Mouse (Mus musculus): Measurements from ENCODE around the gene Myom3. TPM values are rescaled to one million over a fixed set of nuclear protein-coding genes. Genes with fewer than 3 reads are reported as not detected.

Gene Myom3
- total and polyA plus RNA-seq, 3 experiments, result not detected

DNA sequence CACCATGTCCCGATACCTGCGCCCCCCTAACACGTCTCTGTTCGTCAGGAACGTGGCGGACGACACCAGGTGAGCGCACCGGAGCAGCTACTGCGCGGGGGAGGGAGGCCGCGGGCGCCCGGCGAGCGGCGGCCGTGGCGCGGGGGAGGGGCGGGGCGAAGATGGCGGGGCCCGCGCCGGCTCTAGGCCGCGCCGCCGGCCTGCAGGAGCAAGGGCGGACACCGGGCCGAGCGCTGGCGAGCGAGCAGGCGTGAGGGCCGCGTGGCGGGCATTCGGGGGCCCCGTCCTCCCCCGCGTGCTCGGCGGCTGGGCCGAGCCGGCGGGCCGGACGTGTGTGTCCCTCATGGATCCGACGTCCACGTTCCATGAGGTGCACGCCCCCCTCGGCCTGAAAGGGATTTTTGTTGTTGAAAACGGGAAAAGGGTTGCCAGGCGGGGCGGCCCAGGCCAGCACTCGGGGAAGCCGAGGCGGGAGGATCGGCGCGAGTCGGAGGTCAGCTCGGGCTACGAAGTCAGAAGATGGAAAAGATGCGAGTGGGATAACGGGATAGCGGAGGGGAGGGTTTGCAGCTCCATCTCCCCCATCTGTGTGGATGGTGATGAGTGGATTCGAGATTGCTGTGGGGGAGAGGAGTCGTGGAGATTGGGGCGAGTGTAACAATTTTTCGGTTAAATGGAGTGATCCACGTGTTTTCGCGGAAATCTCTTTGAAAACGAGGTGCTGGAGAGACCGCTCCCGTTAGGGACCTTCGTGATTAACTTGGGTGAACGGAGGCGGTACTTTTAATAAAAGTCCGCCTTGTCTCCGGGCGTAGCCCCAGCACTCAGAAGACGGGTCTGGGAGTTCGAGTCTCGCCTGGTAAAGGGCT, 96.9 kb downstream of the Myom3 start (continued):
- TF ChIP-seq MAZ (IDR thresholded peaks at IDR 0.05; ENCODE audit: low read depth, low read length), result 0 out of 2 replicates have a peak, but pooled peaks have one; percentile 59
- TF ChIP-seq NELFE (IDR thresholded peaks at IDR 0.05; ENCODE audit: low read depth, low read length), result 0 out of 2 replicates have a peak, but pooled peaks have one; percentile 38
- TF ChIP-seq USF2 (IDR thresholded peaks at IDR 0.05; ENCODE audit: borderline replicate concordance in 1 of 2, insufficient read depth in 1 of 2, low read depth in 1 of 2, low read length in 2 of 2), result no peak
- TF ChIP-seq RAD21 (IDR thresholded peaks at IDR 0.05; ENCODE audit: low read depth, low read length), result no peak
- 0 out of 2 replicates have a peak, but pooled peaks have one; percentile 54 for TF ChIP-seq E2F4 (IDR thresholded peaks at IDR 0.05; ENCODE audit: borderline replicate concordance, low read depth, low read length)
- TF ChIP-seq ZMIZ1 (IDR thresholded peaks at IDR 0.05; ENCODE audit: low read depth, low read length), result no peak
- 0 out of 2 replicates have a peak, but pooled peaks have one; percentile 19 for TF ChIP-seq TBP (IDR thresholded peaks at IDR 0.05; ENCODE audit: low read depth, low read length)
- TF ChIP-seq ZC3H11A (IDR thresholded peaks at IDR 0.05; ENCODE audit: low read depth, low read length), result no peak

DNA sequence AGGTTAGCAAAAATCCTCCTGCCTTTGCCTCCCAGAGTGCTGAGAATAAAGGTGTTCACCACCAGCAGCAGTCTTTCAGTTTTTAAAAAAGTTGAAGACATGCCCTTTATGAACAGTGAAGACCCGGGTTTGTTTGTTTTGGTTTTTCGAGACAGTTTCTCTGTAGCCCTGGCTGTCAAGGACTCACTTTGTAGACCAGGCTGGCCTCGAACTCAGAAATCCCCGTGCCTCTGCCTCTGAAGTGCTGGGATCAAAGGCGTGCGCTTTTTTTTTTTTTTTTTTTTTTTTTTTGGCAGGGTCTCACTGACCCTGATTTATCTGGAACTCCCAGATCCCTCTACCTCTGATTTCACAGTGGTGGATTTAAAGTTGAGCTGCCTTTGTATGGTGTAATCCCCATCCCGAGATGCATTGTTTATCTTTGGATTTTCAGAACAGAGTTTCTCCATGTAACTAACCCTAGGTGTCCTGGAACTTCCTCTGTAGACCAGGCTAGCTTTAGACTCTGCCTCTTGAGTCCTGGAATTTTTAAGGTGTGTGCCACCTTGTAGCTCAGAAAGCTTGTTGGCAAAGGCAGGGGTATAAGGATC, 98.2 kb downstream of the Myom3 start:
- H3K4me3 ChIP-seq (ENCODE audit: control insufficient read depth in 1 of 2, insufficient read depth in 1 of 2, low read depth in 2 of 2, low read length in 2 of 2), result peak overlapping the region; percentile 94 to 99
- H3K9me3 ChIP-seq (replicated peaks; ENCODE audit: insufficient read depth, low read length), result no peaks in the 10 kb centered on the region
- no peaks in the 10 kb centered on the region for H3K27me3 ChIP-seq (ENCODE audit: control insufficient read depth in 1 of 2, insufficient read depth in 2 of 2, low read length in 2 of 2)
- DNase-seq (ENCODE audit: low read depth, low spot score), result peak; percentile 32
- peaks cover 28 to 40% of the 10 kb centered on the region in 2 experiments for H3K36me3 ChIP-seq (ENCODE audit: control insufficient read depth in 1 of 2, insufficient read depth in 2 of 2, low read length in 2 of 2)
- H3K4me1 ChIP-seq (ENCODE audit: control insufficient read depth in 1 of 2, insufficient read depth in 2 of 2, low read length in 2 of 2), result peaks cover 5 to 18% of the 10 kb centered on the region in 2 experiments
- no peak overlapping the region for H3K27ac ChIP-seq (ENCODE audit: control insufficient read depth, low read depth, low read length)
- TF ChIP-seq ETS1 (IDR thresholded peaks at IDR 0.05; ENCODE audit: low read depth, low read length) (no peak), CHD1 (IDR thresholded peaks at IDR 0.05; ENCODE audit: low read depth, low read length) (0 out of 2 replicates have a peak, but pooled peaks have one; percentile 77), MEF2A (IDR thresholded peaks at IDR 0.05; ENCODE audit: extremely low read depth, insufficient replicate concordance, low read depth, low read length, poor library complexity, severe bottlenecking) (no peak), SIN3A (IDR thresholded peaks at IDR 0.05; ENCODE audit: low read length) (peak; percentile 40; the same call in 1 of the 2 replicates), MXI1 (IDR thresholded peaks at IDR 0.05; ENCODE audit: low read depth, low read length) (peak; percentile 31; the same call in 1 of the 2 replicates), ZNF384 (IDR thresholded peaks at IDR 0.05; ENCODE audit: low read depth, low read length) (peak; percentile 89)
- H3K9ac ChIP-seq (ENCODE audit: control insufficient read depth, low read depth, low read length, poor library complexity, severe bottlenecking), result peak overlapping the region; percentile 99
- H3K79me2 ChIP-seq (ENCODE audit: control insufficient read depth, insufficient read depth, low read length, poor library complexity), result peaks cover 55% of the 10 kb centered on the region

Other genes with a start within 250 kb of the Myom3 start
- not detected in 2 replicates for gene Grhl3, start 186.1 kb upstream of the Myom3 start, total RNA-seq (2012; rRNA removed)
- gene Grhl3, start 186.1 kb upstream of the Myom3 start, polyA plus RNA-seq (2012; ENCODE audit: insufficient read depth in 1 of 2, insufficient read length in 2 of 2, low read depth in 1 of 2, low replicate concordance in 2 of 2, missing spikeins in 1 of 2), result not detected
- gene Ifnlr1, start 73.4 kb upstream of the Myom3 start, total RNA-seq (2012; rRNA removed), result not detected in 2 replicates
- gene Ifnlr1, start 73.4 kb upstream of the Myom3 start, polyA plus RNA-seq (2012; ENCODE audit: insufficient read depth in 1 of 2, insufficient read length in 2 of 2, low read depth in 1 of 2, low replicate concordance in 2 of 2, missing spikeins in 1 of 2), result under 1 TPM in 1 of 2 experiments, not detected in 1; 0.03 TPM
- gene Il22ra1, start 31.5 kb upstream of the Myom3 start, total RNA-seq (2012; rRNA removed), result not detected in 2 replicates
- under 1 TPM in 1 of 2 experiments, not detected in 1; 0.03 TPM for gene Il22ra1, start 31.5 kb upstream of the Myom3 start, polyA plus RNA-seq (2012; ENCODE audit: insufficient read depth in 1 of 2, insufficient read length in 2 of 2, low read depth in 1 of 2, low replicate concordance in 2 of 2, missing spikeins in 1 of 2)
- gene Srsf10, start 96.0 kb downstream of the Myom3 start, total RNA-seq (2012; rRNA removed), result 129 and 142 TPM in 2 replicates
- 100 to 1,000 TPM; 222 to 361 TPM for gene Srsf10, start 96.0 kb downstream of the Myom3 start, polyA plus RNA-seq (2012; ENCODE audit: insufficient read depth in 1 of 2, insufficient read length in 2 of 2, low read depth in 1 of 2, low replicate concordance in 2 of 2, missing spikeins in 1 of 2)
- 49.8 and 50.7 TPM in 2 replicates for gene Pnrc2, start 114.1 kb downstream of the Myom3 start, total RNA-seq (2012; rRNA removed)
- 10 to 100 TPM; 48.0 to 76.3 TPM for gene Pnrc2, start 114.1 kb downstream of the Myom3 start, polyA plus RNA-seq (2012; ENCODE audit: insufficient read depth in 1 of 2, insufficient read length in 2 of 2, low read depth in 1 of 2, low replicate concordance in 2 of 2, missing spikeins in 1 of 2)
- gene Cnr2, start 135.7 kb downstream of the Myom3 start, total RNA-seq (2012; rRNA removed), result 9.8 and 10.2 TPM in 2 replicates
- gene Cnr2, start 135.7 kb downstream of the Myom3 start, polyA plus RNA-seq (2012; ENCODE audit: insufficient read depth in 1 of 2, insufficient read length in 2 of 2, low read depth in 1 of 2, low replicate concordance in 2 of 2, missing spikeins in 1 of 2), result 1 to 10 TPM in 1 of 2 experiments, not detected in 1; 6.8 TPM
- gene Fuca1, start 161.0 kb downstream of the Myom3 start, total RNA-seq (2012; rRNA removed), result 26.8 and 33.7 TPM in 2 replicates
- 10 to 100 TPM in 1 of 2 experiments, not detected in 1; 48.6 TPM for gene Fuca1, start 161.0 kb downstream of the Myom3 start, polyA plus RNA-seq (2012; ENCODE audit: insufficient read depth in 1 of 2, insufficient read length in 2 of 2, low read depth in 1 of 2, low replicate concordance in 2 of 2, missing spikeins in 1 of 2)
- 48.5 and 48.7 TPM in 2 replicates for gene Hmgcl, start 186.7 kb downstream of the Myom3 start, total RNA-seq (2012; rRNA removed)
- gene Hmgcl, start 186.7 kb downstream of the Myom3 start, polyA plus RNA-seq (2012; ENCODE audit: insufficient read depth in 1 of 2, insufficient read length in 2 of 2, low read depth in 1 of 2, low replicate concordance in 2 of 2, missing spikeins in 1 of 2), result 10 to 100 TPM in 1 of 2 experiments, not detected in 1; 66.5 TPM
- 23.3 and 24.5 TPM in 2 replicates for gene Gale, start 204.0 kb downstream of the Myom3 start, total RNA-seq (2012; rRNA removed)
- gene Gale, start 204.0 kb downstream of the Myom3 start, polyA plus RNA-seq (2012; ENCODE audit: insufficient read depth in 1 of 2, insufficient read length in 2 of 2, low read depth in 1 of 2, low replicate concordance in 2 of 2, missing spikeins in 1 of 2), result 10 to 100 TPM in 1 of 2 experiments, not detected in 1; 31.2 TPM
- gene Lypla2, start 212.9 kb downstream of the Myom3 start, total RNA-seq (2012; rRNA removed), result 53.8 and 65.1 TPM in 2 replicates
- gene Lypla2, start 212.9 kb downstream of the Myom3 start, polyA plus RNA-seq (2012; ENCODE audit: insufficient read depth in 1 of 2, insufficient read length in 2 of 2, low read depth in 1 of 2, low replicate concordance in 2 of 2, missing spikeins in 1 of 2), result 10 to 100 TPM in 1 of 2 experiments, not detected in 1; 95.6 TPM
- gene Pithd1, start 227.5 kb downstream of the Myom3 start, total RNA-seq (2012; rRNA removed), result 75.5 and 77.7 TPM in 2 replicates
- 10 to 100 TPM in 1 of 2 experiments, not detected in 1; 62.8 TPM for gene Pithd1, start 227.5 kb downstream of the Myom3 start, polyA plus RNA-seq (2012; ENCODE audit: insufficient read depth in 1 of 2, insufficient read length in 2 of 2, low read depth in 1 of 2, low replicate concordance in 2 of 2, missing spikeins in 1 of 2)